Mouse (Mus musculus) cerebellum, postnatal 36 days (tissue): ENCODE data around the gene Mob1a.
"Not testable (repeated sequence)": the region's sequence is repeated elsewhere in the genome, so short reads cannot be mapped to it uniquely, and the experiment has no call there.

ENCODE experiments used
- DNase-seq, 2 experiments: peaks; one replicate each; pipeline ENCODE4 v3.0.0; 2021 to 2022; ENCODE audit warnings: mixed read lengths in 2 of 2

Gene Mob1a

GRCm38 (mm10) chr6:83345285-83345684 is 19.5 kb downstream of the Mob1a start:
- not testable (repeated sequence) for DNase-seq

GRCm38 (mm10) chr6:83347916-83348315 is 22.1 kb downstream of the Mob1a start:
- DNase-seq: no peak

DNA sequence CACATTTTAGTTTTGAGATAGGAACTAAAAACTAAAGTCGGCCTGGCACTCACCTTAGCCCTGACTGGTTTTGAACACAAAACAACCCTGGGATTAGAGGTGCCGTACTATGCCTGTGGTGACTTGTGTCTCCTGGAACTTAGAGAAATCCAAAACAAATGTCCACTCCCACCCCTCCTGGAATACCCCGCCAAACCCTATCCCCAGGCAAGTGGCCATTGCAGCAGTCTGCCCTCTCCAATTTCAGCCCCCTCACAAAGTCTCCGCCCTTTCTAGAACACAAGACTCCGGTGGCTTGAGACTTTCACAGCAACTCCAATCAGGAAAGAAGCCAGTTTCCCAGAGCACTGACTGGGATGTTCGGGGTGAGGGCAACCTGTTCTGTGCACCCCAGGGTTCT is 23.1 kb downstream of the Mob1a start, which contains the start of gene Bola3:
Bola3 (plus strand) TSS at position 275 of the 400 bp plus-strand sequence.
- no peak for DNase-seq

DNA sequence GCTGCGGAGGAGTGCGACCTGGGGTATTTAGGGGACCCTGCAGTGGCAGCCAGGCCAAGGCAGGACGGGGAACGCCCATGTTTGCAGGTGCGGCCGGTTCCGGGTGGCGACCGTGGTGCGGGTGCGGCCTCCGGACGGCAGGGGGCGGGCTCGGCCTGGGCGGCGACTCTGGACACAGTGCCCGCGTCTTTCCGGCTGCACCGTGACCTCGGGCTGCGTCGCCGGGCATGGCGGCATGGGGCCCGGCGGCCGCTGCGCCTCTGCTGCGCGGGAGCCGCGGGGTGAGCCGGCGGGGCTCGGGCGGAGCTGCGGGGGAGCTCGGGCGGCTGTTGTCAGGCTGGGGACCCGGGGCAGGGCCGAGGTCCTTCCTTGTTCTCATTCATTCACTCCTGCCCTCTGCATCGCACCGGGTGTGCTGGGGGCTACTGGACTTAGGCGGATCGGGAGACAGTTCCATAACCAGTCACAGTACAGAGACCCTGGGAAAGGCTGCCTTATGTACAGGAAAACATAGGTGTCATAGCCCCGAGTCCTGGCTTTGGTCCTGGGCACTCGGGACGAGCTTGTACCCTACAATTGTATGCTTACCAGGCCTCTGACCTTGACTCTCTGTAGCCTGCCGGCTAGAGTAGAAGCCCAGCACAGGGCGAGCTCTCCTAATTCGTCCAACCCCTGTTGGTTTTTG is 23.6 kb downstream of the Mob1a start:
- DNase-seq: peak; percentile 95 to 97

GRCm38 (mm10) chr6:83350172-83350571 is 24.4 kb downstream of the Mob1a start:
- no peak for DNase-seq

DNA sequence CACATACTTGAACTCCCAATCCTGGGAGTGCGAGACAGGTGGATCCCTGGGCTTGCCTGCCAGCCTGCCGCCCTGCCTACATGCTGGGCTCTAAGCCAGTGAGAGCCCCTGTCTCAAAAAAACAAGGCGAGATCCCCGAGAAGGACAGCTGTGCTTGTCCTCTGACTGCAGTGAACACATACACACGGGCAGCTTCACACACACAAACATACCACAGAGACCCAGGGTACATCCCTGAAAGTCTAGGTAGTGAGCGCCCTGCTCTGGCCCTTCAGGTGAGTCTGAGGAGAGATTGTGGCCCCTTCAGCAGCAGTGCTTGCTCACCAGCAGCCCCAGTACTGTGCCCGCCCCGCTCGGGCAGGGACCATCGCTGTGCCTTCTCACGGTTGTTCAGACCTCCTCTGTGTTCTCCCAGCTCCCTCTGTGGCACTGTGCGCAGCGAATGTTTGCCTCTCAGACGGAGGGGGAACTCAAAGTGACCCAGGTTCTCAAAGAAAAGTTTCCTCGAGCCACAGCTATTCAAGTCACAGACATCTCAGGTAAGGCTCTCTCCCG is 25.1 kb downstream of the Mob1a start:
- no peak for DNase-seq

DNA sequence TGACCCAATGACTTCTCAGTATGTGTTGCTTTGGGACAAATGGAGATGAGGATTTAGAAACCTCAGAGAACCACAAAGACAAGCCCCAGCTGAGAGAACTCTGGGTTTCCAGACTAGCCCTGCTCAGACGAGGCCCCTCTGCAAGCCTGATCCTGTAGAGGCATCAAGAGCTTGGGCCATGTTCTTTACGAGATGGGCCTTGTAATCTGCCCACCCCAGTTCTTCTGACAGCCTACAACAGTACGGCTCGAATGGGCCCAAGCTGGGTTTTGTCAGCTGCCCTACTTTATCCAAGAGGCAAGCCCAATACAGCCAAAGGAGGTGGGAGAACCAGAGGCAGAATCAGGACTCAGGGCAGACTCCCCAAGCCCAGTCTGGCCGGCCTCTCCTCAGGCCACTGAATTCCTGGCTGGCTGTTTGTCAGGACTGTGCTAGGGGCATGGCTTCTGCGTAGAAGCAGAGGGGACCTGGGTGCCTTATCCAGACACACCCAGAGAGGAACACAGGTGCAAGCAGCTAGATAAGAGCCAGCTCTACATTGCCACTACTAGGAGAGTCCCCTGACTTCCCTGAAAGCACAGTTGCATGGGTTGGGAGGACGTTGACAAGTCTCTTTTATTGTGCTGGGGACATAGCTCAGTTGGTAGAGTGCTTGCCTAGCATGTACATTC is 25.8 kb downstream of the Mob1a start:
- no peak for DNase-seq

GRCm38 (mm10) chr6:83352666-83353410 is 27.0 kb downstream of the Mob1a start:
- peak; percentile 86 to 91 for DNase-seq

DNA sequence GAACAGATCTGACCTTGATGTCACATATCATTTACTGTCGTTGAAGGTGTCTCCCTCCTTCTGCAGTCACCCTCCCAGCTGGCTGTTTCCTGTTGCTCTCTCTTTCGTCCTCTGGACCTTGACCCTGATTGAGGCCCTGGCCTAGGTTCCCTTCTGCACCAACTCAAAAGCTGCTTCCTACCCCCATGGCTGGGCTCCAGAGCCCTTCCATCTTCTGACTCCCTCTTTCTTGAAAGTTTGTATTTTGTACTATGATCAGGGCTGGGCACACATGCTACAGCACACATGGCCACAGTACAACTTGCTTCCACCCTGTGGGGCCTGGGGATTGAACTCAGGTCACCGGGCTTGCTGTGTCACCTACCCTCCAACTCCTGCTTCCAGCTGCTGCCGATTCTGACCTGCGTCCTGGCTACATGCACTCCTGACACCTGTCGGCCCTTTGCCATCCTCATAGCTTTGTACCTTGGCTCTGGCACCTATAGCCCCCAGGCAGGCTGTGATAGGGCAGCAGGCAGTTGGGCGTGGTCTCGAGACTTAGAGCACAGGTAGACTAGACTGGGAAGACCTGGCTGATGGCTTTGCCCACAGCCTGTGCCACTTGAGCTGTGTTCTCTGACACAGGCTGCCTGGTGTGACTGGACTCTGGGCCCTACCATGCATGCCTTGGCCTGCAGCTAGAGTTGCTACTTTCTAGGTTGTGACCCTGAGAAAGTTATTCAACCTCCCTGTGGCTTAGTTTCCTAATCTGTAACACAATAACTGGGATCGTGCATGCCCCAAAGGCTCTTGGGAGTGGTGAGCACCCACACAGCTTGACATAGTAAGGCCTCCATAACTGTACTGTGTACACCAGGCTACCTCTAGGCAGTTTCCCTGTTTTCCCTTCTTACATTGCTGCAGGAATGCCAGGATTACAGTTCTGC is 29.3 kb downstream of the Mob1a start:
- no peak for DNase-seq

- peak; percentile 88 to 91 for DNase-seq
Observed at GRCm38 (mm10) chr6:83356569-83357138, 30.8 kb downstream of the Mob1a start.

- DNase-seq: no peak
Observed at GRCm38 (mm10) chr6:83357436-83357835, 31.6 kb downstream of the Mob1a start.

GRCm38 (mm10) chr6:83361523-83362248 is 35.9 kb downstream of the Mob1a start:
- DNase-seq: no peak

DNA sequence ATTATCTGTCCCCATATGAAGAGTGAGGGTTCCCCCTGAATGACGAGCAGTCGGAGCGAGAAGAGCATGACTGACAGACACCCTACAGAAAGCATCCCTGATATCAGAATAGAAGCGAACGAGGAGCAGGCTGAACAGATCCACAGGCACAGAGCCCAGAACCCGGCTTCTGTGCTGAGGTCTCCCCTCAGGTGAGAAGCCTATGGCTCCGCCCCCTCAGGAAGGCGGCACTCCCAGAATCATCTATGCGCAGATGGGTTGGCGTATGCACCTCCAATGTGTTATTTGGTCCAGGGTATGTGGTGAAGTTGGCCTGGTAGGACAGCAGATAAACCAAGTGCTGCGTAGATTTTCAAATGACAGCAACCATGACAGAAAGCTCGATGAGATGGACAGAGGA is 37.3 kb downstream of the Mob1a start:
- DNase-seq: no peak

- DNase-seq: peak; percentile 69 to 73
Observed at GRCm38 (mm10) chr6:83370316-83370965, 44.6 kb downstream of the Mob1a start.

DNA sequence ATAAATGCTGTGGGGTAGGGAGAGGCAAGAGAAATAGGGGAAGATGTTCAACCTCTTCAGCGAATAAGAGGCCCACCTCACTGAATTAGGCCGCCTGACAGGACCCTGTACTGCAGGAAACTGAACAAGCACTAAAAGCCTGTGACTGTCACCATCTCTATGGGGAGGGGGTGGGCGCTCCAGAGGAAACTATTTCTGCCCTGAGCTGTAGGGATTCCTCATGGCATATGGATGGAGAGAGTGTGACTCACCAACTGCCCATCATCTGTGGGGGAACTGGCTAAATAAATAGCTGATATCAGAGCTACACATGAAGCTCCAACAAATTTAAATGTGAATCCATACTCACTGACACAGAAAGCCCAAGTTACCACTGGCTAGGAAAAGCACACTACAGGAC is 45.5 kb downstream of the Mob1a start:
- DNase-seq: peak in 1 of 2 experiments; percentile 42

DNA sequence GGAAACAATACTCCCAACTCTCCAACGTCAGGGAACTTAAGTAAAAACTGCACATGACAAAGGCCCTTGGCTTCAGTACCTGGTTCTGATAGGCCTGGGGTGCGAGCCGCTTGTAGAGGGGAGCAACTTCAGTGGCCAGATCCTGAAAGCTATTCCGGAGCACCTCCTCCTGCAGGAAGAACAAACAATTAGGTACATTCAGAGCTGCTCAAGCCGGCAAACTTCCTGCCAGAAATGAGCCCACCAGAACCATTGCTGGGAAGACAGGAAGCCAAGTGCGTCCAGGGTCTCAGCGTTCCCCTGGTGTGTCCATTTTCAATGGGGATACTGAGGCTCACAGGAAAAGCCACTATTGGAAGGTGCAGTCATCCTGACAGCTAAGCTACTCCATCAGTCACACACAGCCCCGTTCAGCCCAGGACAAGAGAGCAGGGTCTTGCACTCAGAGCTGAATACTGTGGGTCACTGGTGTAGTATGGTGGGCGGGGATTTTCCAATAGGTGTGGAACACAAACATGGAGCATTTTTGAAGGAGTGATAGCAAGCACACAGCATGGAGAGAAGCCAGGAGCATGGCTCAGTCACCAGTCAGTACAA is 48.0 kb downstream of the Mob1a start:
- DNase-seq: no peak

GRCm38 (mm10) chr6:83381510-83382491 is 56.0 kb downstream of the Mob1a start:
- DNase-seq: no peak

- DNase-seq: no peak
Observed at GRCm38 (mm10) chr6:83385569-83386090, 59.8 kb downstream of the Mob1a start.
